Mouse (Mus musculus): Measurements from ENCODE around the gene Snrnp70. TPM values are rescaled to one million over a fixed set of nuclear protein-coding genes. Genes with fewer than 3 reads are reported as not detected.

Gene Snrnp70
- polyA plus RNA-seq, 1 experiment: 781 TPM

GRCm38 (mm10) chr7:45334605-45335004, 60.9 kb downstream of the Snrnp70 start:
- no peak overlapping the region for H3K4me3 ChIP-seq (replicated peaks; ENCODE audit: control insufficient read depth, low read depth, low read length)
- 83% methylated on average over 3 of the region's 3 CpGs for WGBS
- H3K4me1 ChIP-seq (ENCODE audit: control insufficient read depth, insufficient read depth, low read length): no peaks in the 10 kb centered on the region
- H3K27ac ChIP-seq (ENCODE audit: control insufficient read depth, insufficient read depth, low read depth, low read length, poor library complexity): no peak overlapping the region
- TF ChIP-seq CTCF (IDR thresholded peaks at IDR 0.05; ENCODE audit: control insufficient read depth, insufficient read depth, low read length): no peak
- no peak for TF ChIP-seq POLR2A (IDR thresholded peaks at IDR 0.05; ENCODE audit: borderline replicate concordance, control insufficient read depth, low read depth, low read length)

GRCm38 (mm10) chr7:45333431-45333982, 62.0 kb downstream of the Snrnp70 start, which contains the start of gene Trpm4:
Trpm4 (minus strand) TSS chr7:45333780.
- Histone ChIP-seq H3K4me3 (replicated peaks; ENCODE audit: control insufficient read depth, low read depth, low read length) (peak within 1 kb of the TSS; percentile 55), H3K27ac (ENCODE audit: control insufficient read depth, insufficient read depth, low read depth, low read length, poor library complexity) (peak within 1 kb of the TSS; percentile 17; the same call in 1 of the 2 replicates), H3K4me1 (ENCODE audit: control insufficient read depth, insufficient read depth, low read length) (no peaks in the 10 kb centered on the region)
- WGBS: under 1% methylated on average over 38 of the region's 38 CpGs
- peak; percentile 35; the same call in 1 of the 2 replicates for TF ChIP-seq POLR2A (IDR thresholded peaks at IDR 0.05; ENCODE audit: borderline replicate concordance, control insufficient read depth, low read depth, low read length)
- TF ChIP-seq CTCF (IDR thresholded peaks at IDR 0.05; ENCODE audit: control insufficient read depth, insufficient read depth, low read length): no peak

- Histone ChIP-seq H3K4me3 (replicated peaks; ENCODE audit: control insufficient read depth, low read depth, low read length) (peak overlapping the region; percentile 55), H3K4me1 (ENCODE audit: control insufficient read depth, insufficient read depth, low read length) (no peaks in the 10 kb centered on the region), H3K27ac (ENCODE audit: control insufficient read depth, insufficient read depth, low read depth, low read length, poor library complexity) (no peak overlapping the region)
- WGBS: 11% methylated on average over 22 of the region's 22 CpGs
- TF ChIP-seq CTCF (IDR thresholded peaks at IDR 0.05; ENCODE audit: control insufficient read depth, insufficient read depth, low read length) (no peak), POLR2A (IDR thresholded peaks at IDR 0.05; ENCODE audit: borderline replicate concordance, control insufficient read depth, low read depth, low read length) (no peak)
Observed at GRCm38 (mm10) chr7:45332685-45333425, 62.7 kb downstream of the Snrnp70 start.

- Histone ChIP-seq H3K4me3 (replicated peaks; ENCODE audit: control insufficient read depth, low read depth, low read length) (no peak overlapping the region), H3K27ac (ENCODE audit: control insufficient read depth, insufficient read depth, low read depth, low read length, poor library complexity) (no peak overlapping the region), H3K4me1 (ENCODE audit: control insufficient read depth, insufficient read depth, low read length) (no peaks in the 10 kb centered on the region)
- WGBS: 85% methylated on average over 6 of the region's 6 CpGs
- TF ChIP-seq CTCF (IDR thresholded peaks at IDR 0.05; ENCODE audit: control insufficient read depth, insufficient read depth, low read length): no peak
- TF ChIP-seq POLR2A (IDR thresholded peaks at IDR 0.05; ENCODE audit: borderline replicate concordance, control insufficient read depth, low read depth, low read length): no peak
Observed at GRCm38 (mm10) chr7:45331502-45331901, 64.0 kb downstream of the Snrnp70 start.

- Histone ChIP-seq H3K4me3 (replicated peaks; ENCODE audit: control insufficient read depth, low read depth, low read length) (no peak overlapping the region), H3K27ac (ENCODE audit: control insufficient read depth, insufficient read depth, low read depth, low read length, poor library complexity) (no peak overlapping the region), H3K4me1 (ENCODE audit: control insufficient read depth, insufficient read depth, low read length) (no peaks in the 10 kb centered on the region)
- TF ChIP-seq CTCF (IDR thresholded peaks at IDR 0.05; ENCODE audit: control insufficient read depth, insufficient read depth, low read length): no peak
- TF ChIP-seq POLR2A (IDR thresholded peaks at IDR 0.05; ENCODE audit: borderline replicate concordance, control insufficient read depth, low read depth, low read length): no peak
- 89% methylated on average over 13 of the region's 13 CpGs for WGBS
Observed at GRCm38 (mm10) chr7:45328841-45329475, 66.6 kb downstream of the Snrnp70 start.

Other genes starting within 250 kb of the Snrnp70 start
- 39.2 and 92.4 TPM in 2 replicates for gene Pih1d1, start 241.4 kb downstream of the Snrnp70 start, polyA plus RNA-seq (2011; ENCODE audit: insufficient read depth, insufficient read length, low replicate concordance, missing spikeins)
- gene Aldh16a1, start 241.2 kb downstream of the Snrnp70 start, polyA plus RNA-seq (2011; ENCODE audit: insufficient read depth, insufficient read length, low replicate concordance, missing spikeins): 49.6 and 113 TPM in 2 replicates
- 1.3 TPM in 1 of 2 replicates, not detected in the other for gene Slc17a7, start 231.8 kb downstream of the Snrnp70 start, polyA plus RNA-seq (2011; ENCODE audit: insufficient read depth, insufficient read length, low replicate concordance, missing spikeins)
- 1.2 TPM in 1 of 2 replicates, not detected in the other for gene Gfy, start 216.2 kb downstream of the Snrnp70 start, polyA plus RNA-seq (2011; ENCODE audit: insufficient read depth, insufficient read length, low replicate concordance, missing spikeins)
- not detected in 2 replicates for gene Pth2, start 214.7 kb downstream of the Snrnp70 start, polyA plus RNA-seq (2011; ENCODE audit: insufficient read depth, insufficient read length, low replicate concordance, missing spikeins)
- gene Ccdc155, start 190.8 kb downstream of the Snrnp70 start, polyA plus RNA-seq (2011; ENCODE audit: insufficient read depth, insufficient read length, low replicate concordance, missing spikeins): not detected in 2 replicates
- 1.5 TPM in 1 of 2 replicates, not detected in the other for gene Dkkl1, start 183.6 kb downstream of the Snrnp70 start, polyA plus RNA-seq (2011; ENCODE audit: insufficient read depth, insufficient read length, low replicate concordance, missing spikeins)
- 5.0 and 10.9 TPM in 2 replicates for gene Tead2, start 180.0 kb downstream of the Snrnp70 start, polyA plus RNA-seq (2011; ENCODE audit: insufficient read depth, insufficient read length, low replicate concordance, missing spikeins)
- 214 and 405 TPM in 2 replicates for gene Cd37, start 156.6 kb downstream of the Snrnp70 start, polyA plus RNA-seq (2011; ENCODE audit: insufficient read depth, insufficient read length, low replicate concordance, missing spikeins)
- gene Slc6a16, start 154.7 kb downstream of the Snrnp70 start, polyA plus RNA-seq (2011; ENCODE audit: insufficient read depth, insufficient read length, low replicate concordance, missing spikeins): not detected in 2 replicates
- gene Slc6a21, start 118.2 kb downstream of the Snrnp70 start, polyA plus RNA-seq (2011; ENCODE audit: insufficient read depth, insufficient read length, low replicate concordance, missing spikeins): not detected in 2 replicates
- gene Trpm4, start 62.0 kb downstream of the Snrnp70 start, polyA plus RNA-seq (2011; ENCODE audit: insufficient read depth, insufficient read length, low replicate concordance, missing spikeins): 2.6 and 3.9 TPM in 2 replicates
- 1.5 and 1.7 TPM in 2 replicates for gene Hrc, start 60.5 kb downstream of the Snrnp70 start, polyA plus RNA-seq (2011; ENCODE audit: insufficient read depth, insufficient read length, low replicate concordance, missing spikeins)
- not detected in 2 replicates for gene Ppfia3, start 28.7 kb downstream of the Snrnp70 start, polyA plus RNA-seq (2011; ENCODE audit: insufficient read depth, insufficient read length, low replicate concordance, missing spikeins)
- gene Lin7b, start 25.2 kb downstream of the Snrnp70 start, polyA plus RNA-seq (2011; ENCODE audit: insufficient read depth, insufficient read length, low replicate concordance, missing spikeins): not detected in 2 replicates
- gene Kcna7, start 9.9 kb upstream of the Snrnp70 start, polyA plus RNA-seq (2011; ENCODE audit: insufficient read depth, insufficient read length, low replicate concordance, missing spikeins): not detected in 2 replicates
- 1.8 TPM in 1 of 2 replicates, not detected in the other for gene Ntf5, start 18.0 kb upstream of the Snrnp70 start, polyA plus RNA-seq (2011; ENCODE audit: insufficient read depth, insufficient read length, low replicate concordance, missing spikeins)
- gene Lhb, start 25.1 kb upstream of the Snrnp70 start, polyA plus RNA-seq (2011; ENCODE audit: insufficient read depth, insufficient read length, low replicate concordance, missing spikeins): not detected in 2 replicates
- gene Gys1, start 39.1 kb upstream of the Snrnp70 start, polyA plus RNA-seq (2011; ENCODE audit: insufficient read depth, insufficient read length, low replicate concordance, missing spikeins): 11.3 and 17.4 TPM in 2 replicates
- 61.4 and 66.3 TPM in 2 replicates for gene Ruvbl2, start 42.4 kb upstream of the Snrnp70 start, polyA plus RNA-seq (2011; ENCODE audit: insufficient read depth, insufficient read length, low replicate concordance, missing spikeins)
- gene Ftl1, start 64.1 kb upstream of the Snrnp70 start, polyA plus RNA-seq (2011; ENCODE audit: insufficient read depth, insufficient read length, low replicate concordance, missing spikeins): 2,067 and 2,131 TPM in 2 replicates
- 71.8 and 143 TPM in 2 replicates for gene Bax, start 71.2 kb upstream of the Snrnp70 start, polyA plus RNA-seq (2011; ENCODE audit: insufficient read depth, insufficient read length, low replicate concordance, missing spikeins)
- 1.3 TPM in 1 of 2 replicates, not detected in the other for gene Tulp2, start 86.1 kb upstream of the Snrnp70 start, polyA plus RNA-seq (2011; ENCODE audit: insufficient read depth, insufficient read length, low replicate concordance, missing spikeins)
- gene Gm45808, start 91.1 kb upstream of the Snrnp70 start, polyA plus RNA-seq (2011; ENCODE audit: insufficient read depth, insufficient read length, low replicate concordance, missing spikeins): not detected in 2 replicates
- 2.7 and 4.8 TPM in 2 replicates for gene Dhdh, start 93.1 kb upstream of the Snrnp70 start, polyA plus RNA-seq (2011; ENCODE audit: insufficient read depth, insufficient read length, low replicate concordance, missing spikeins)
- 69.3 and 71.9 TPM in 2 replicates for gene Nucb1, start 114.7 kb upstream of the Snrnp70 start, polyA plus RNA-seq (2011; ENCODE audit: insufficient read depth, insufficient read length, low replicate concordance, missing spikeins)
- gene Ppp1r15a, start 130.5 kb upstream of the Snrnp70 start, polyA plus RNA-seq (2011; ENCODE audit: insufficient read depth, insufficient read length, low replicate concordance, missing spikeins): 356 and 801 TPM in 2 replicates
- 2.1 and 8.9 TPM in 2 replicates for gene Plekha4, start 130.6 kb upstream of the Snrnp70 start, polyA plus RNA-seq (2011; ENCODE audit: insufficient read depth, insufficient read length, low replicate concordance, missing spikeins)
- 5.7 TPM in 1 of 2 replicates, not detected in the other for gene Hsd17b14, start 159.2 kb upstream of the Snrnp70 start, polyA plus RNA-seq (2011; ENCODE audit: insufficient read depth, insufficient read length, low replicate concordance, missing spikeins)
- 35.7 and 58.4 TPM in 2 replicates for gene Bcat2, start 174.4 kb upstream of the Snrnp70 start, polyA plus RNA-seq (2011; ENCODE audit: insufficient read depth, insufficient read length, low replicate concordance, missing spikeins)
- gene Fgf21, start 219.7 kb upstream of the Snrnp70 start, polyA plus RNA-seq (2011; ENCODE audit: insufficient read depth, insufficient read length, low replicate concordance, missing spikeins): not detected in 2 replicates
- gene Fut1, start 221.5 kb upstream of the Snrnp70 start, polyA plus RNA-seq (2011; ENCODE audit: insufficient read depth, insufficient read length, low replicate concordance, missing spikeins): not detected in 2 replicates
- 1.1 TPM in 1 of 2 replicates, not detected in the other for gene Izumo1, start 226.1 kb upstream of the Snrnp70 start, polyA plus RNA-seq (2011; ENCODE audit: insufficient read depth, insufficient read length, low replicate concordance, missing spikeins)
- gene Rasip1, start 231.7 kb upstream of the Snrnp70 start, polyA plus RNA-seq (2011; ENCODE audit: insufficient read depth, insufficient read length, low replicate concordance, missing spikeins): 5.9 and 6.0 TPM in 2 replicates
- 1.00 TPM in 1 of 2 replicates, not detected in the other for gene Mamstr, start 244.2 kb upstream of the Snrnp70 start, polyA plus RNA-seq (2011; ENCODE audit: insufficient read depth, insufficient read length, low replicate concordance, missing spikeins)